Mouse (Mus musculus): ENCODE measurements around the gene Bnc2. TPM values are rescaled to one million over a fixed set of nuclear protein-coding genes. Genes with fewer than 3 reads are reported as not detected.

The Bnc2 gene
- polyA plus RNA-seq, 1 experiment from 2014 or later, result 1.6 TPM

DNA sequence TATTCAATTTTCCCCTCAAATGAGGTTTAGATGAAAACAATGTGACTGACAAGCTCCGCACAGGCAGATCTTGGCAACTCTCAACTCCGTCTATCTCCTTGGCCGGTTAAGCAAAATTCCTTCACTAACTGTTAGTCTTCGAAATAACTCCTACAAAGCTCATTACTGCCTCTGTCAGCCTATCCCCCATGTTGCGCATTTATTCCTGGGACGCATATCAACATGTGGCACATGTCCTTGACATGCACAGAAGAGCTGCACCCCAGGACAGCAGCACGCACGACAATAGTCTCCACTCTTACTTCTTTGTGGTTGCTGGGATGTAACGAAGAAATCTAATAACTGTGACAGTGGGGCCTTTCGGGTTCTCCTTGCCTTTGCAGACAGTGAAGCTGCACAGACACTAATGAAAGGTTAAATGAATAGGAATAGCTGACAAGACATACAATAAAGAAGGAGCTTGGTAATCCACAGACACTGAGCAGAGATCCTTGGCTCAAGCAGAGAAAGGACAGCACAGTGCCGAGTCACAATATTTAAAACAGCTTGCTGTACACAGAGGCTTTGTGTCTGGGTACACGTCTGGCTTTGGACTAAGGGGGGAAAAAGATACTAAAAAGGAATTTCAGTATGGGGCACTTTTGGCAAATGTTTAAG lies 6.0 kb downstream of the Bnc2 start:
- Histone ChIP-seq H3K9ac (no peak overlapping the region), H3K4me2 (no peak overlapping the region), H3K9me3 (replicated peaks) (no peaks in the 10 kb centered on the region), H3K4me1 (replicated peaks) (peaks cover 2% of the 10 kb centered on the region), H3K36me3 (no peaks in the 10 kb centered on the region), H3K27me3 (replicated peaks) (peaks cover 36% of the 10 kb centered on the region), H3K4me3 (no peak overlapping the region), H3K27ac (ENCODE audit: poor library complexity, severe bottlenecking) (no peak overlapping the region)
- ATAC-seq (ENCODE audit: insufficient number of reproducible peaks, low FRiP score), result no peak
- 66% methylated on average over 12 of the region's 12 CpGs for WGBS

DNA sequence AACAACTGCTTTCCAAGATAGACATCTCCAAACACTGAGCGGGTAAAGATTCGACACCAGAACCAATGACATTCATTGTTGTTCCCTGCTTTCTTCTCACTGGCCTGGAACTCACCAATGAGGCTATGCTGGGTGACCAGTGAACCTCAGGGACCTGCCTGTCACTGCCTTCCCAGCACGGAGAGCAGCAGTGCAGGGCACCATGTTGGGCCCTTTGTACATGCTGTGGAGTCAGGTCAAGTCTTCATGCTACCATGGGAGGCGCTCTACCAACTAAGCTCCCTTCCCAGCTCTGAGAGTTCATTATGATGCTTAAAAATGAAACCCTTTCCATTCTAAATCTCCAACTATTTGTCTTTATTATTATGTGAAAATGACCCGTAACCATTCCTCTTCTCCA lies 6.8 kb downstream of the Bnc2 start:
- H3K9ac ChIP-seq, result no peak overlapping the region
- 79% methylated on average over 5 of the region's 5 CpGs for WGBS
- H3K4me3 ChIP-seq, result no peak overlapping the region
- no peaks in the 10 kb centered on the region for H3K9me3 ChIP-seq (replicated peaks)
- H3K4me1 ChIP-seq (replicated peaks), result no peaks in the 10 kb centered on the region; the same call in 1 of the 2 replicates
- ATAC-seq (ENCODE audit: insufficient number of reproducible peaks, low FRiP score), result no peak
- no peak overlapping the region for H3K4me2 ChIP-seq
- no peaks in the 10 kb centered on the region for H3K36me3 ChIP-seq
- H3K27ac ChIP-seq (ENCODE audit: poor library complexity, severe bottlenecking), result no peak overlapping the region
- peaks cover 28% of the 10 kb centered on the region for H3K27me3 ChIP-seq (replicated peaks)

DNA sequence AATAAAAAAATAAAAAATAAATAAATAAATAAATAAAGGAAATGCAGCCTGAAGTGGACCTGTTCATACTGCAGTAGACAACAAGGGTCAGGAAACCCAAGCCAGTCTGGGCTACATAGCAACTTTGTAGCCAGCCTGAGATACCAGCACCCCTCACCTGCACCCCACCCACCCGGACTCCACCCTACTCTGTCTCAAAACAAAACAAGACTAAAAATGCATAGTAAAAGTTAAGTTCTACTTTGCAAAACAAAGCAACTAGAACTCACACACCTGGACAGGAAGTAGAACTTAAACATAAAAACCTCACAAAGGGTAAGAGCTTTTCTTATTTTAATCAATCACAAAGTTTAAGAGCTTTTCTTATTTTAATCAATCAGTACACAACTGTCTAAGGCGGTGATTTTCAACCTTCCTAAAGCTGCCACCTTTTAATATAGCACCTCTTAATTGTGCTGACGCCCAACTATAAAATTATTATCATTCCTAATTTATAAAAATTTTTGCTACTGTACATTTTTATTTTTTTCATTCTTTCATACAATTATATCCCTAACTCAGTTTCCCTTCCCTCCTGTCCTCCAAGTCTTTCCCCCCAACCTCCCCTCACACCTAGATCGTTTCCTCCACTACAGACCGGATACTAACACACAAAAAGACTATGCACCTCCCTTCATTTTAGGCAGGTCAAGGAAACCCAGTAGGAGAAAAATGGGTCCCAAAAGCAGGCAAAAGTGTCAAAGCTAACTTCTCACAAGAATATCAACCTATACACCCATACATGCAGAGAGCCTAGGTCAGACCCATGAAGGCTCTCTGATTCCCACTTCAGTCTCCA lies 12.6 kb downstream of the Bnc2 start:
- Histone ChIP-seq H3K9me3 (replicated peaks) (no peaks in the 10 kb centered on the region), H3K4me2 (no peak overlapping the region), H3K27me3 (replicated peaks) (no peaks in the 10 kb centered on the region), H3K27ac (ENCODE audit: poor library complexity, severe bottlenecking) (no peak overlapping the region), H3K4me1 (replicated peaks) (no peaks in the 10 kb centered on the region), H3K9ac (no peak overlapping the region), H3K4me3 (no peak overlapping the region), H3K36me3 (no peaks in the 10 kb centered on the region)
- 83% methylated on average over 5 of the region's 5 CpGs for WGBS
- no peak for ATAC-seq (ENCODE audit: insufficient number of reproducible peaks, low FRiP score)

DNA sequence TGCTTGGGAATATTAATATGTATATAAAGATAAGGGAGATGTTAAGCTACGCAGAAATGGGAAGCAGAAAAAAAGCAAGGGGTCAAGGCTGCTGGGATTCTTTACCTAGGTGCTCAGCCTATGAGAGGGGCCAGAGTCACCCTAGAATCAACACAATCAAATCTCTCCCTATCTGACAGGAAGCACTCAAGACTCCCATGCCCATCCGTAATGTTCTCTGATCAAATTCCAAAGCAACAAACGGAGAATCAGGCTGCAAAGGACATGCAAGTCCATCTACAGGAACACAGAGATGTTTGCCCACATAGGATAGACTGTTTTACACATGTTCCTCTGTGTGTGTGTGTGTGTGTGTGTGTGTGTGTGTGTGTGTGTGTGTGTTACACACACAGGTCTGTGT lies 13.7 kb downstream of the Bnc2 start:
- H3K9ac ChIP-seq, result no peak overlapping the region
- no peak overlapping the region for H3K4me3 ChIP-seq
- H3K36me3 ChIP-seq, result no peaks in the 10 kb centered on the region
- WGBS, result 54% methylated on average over 3 of the region's 3 CpGs
- H3K4me2 ChIP-seq, result no peak overlapping the region
- no peak overlapping the region for H3K27ac ChIP-seq (ENCODE audit: poor library complexity, severe bottlenecking)
- H3K4me1 ChIP-seq (replicated peaks), result no peaks in the 10 kb centered on the region
- H3K27me3 ChIP-seq (replicated peaks), result no peaks in the 10 kb centered on the region
- no peak for ATAC-seq (ENCODE audit: insufficient number of reproducible peaks, low FRiP score)
- H3K9me3 ChIP-seq (replicated peaks), result no peaks in the 10 kb centered on the region

DNA sequence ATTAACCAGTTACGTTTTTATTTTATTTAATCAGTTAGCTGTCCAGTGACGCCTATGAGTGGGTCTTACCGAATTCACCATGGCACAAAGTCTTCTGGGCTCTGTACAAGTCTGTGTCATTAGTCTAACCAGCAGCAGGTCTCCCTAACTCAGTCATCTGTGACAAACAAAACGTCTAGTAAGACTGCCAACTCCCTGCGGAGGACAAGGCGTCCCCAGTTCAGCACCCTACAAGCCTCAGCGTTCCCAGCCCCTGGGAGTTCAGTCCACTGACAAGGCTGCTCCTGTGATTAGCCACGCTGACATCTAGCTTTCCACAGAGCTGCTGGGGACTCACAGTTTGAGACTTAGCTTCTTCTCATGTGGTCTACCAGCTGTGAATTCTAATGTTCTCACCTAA lies 23.3 kb downstream of the Bnc2 start:
- H3K9me3 ChIP-seq (replicated peaks), result no peaks in the 10 kb centered on the region
- no peak for ATAC-seq (ENCODE audit: insufficient number of reproducible peaks, low FRiP score)
- H3K4me1 ChIP-seq (replicated peaks), result no peaks in the 10 kb centered on the region
- H3K27me3 ChIP-seq (replicated peaks), result no peaks in the 10 kb centered on the region
- 57% methylated on average over 8 of the region's 8 CpGs for WGBS
- no peak overlapping the region for H3K4me3 ChIP-seq
- no peak overlapping the region for H3K27ac ChIP-seq (ENCODE audit: poor library complexity, severe bottlenecking)
- H3K9ac ChIP-seq, result no peak overlapping the region
- no peak overlapping the region for H3K4me2 ChIP-seq
- H3K36me3 ChIP-seq, result no peaks in the 10 kb centered on the region

DNA sequence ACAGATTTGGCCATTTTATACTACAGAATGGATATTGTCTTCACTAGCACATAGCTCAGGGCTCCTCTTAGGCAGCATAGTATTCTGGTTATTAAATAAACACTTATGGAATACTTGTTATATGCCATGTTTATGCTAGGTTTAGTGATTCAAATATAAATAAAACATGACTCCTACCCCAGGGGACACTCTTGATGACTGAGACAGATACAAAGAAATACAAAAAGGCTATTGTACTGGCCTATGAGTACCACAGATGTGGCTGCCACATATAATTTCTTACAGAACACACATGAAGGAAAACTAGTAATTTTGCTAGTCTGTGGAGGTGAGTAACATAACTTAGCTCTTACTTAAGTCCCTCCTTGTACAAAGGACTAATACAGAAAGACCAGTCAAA lies 28.5 kb downstream of the Bnc2 start:
- Histone ChIP-seq H3K4me2 (no peak overlapping the region), H3K27ac (ENCODE audit: poor library complexity, severe bottlenecking) (no peak overlapping the region)
- no peak for ATAC-seq (ENCODE audit: insufficient number of reproducible peaks, low FRiP score)

DNA sequence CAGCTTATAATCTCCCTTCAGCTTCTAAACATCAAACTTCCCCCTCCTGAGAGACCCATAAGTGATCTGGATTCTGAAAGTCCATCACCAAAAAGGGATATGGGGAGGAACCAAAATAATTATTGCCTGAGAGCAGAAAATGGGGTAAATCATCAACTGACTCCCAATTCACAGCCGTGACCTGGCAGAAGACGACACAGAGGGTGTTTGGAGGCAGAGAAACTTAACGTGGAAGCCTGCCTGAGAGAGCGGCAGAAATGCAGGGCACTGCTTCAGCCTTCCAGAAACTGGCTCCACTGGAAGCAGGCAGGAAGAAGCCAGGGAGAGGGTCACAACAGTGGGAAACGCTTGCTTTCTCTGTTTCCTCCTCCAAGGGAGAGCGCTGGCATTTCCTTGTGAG lies 35.9 kb downstream of the Bnc2 start:
- Histone ChIP-seq H3K27ac (ENCODE audit: poor library complexity, severe bottlenecking) (no peak overlapping the region), H3K36me3 (no peaks in the 10 kb centered on the region), H3K27me3 (replicated peaks) (no peaks in the 10 kb centered on the region), H3K9ac (no peak overlapping the region), H3K4me3 (no peak overlapping the region), H3K4me2 (no peak overlapping the region), H3K9me3 (replicated peaks) (no peaks in the 10 kb centered on the region), H3K4me1 (replicated peaks) (peaks cover 10% of the 10 kb centered on the region; the same call in 1 of the 2 replicates)
- no peak for ATAC-seq (ENCODE audit: insufficient number of reproducible peaks, low FRiP score)
- WGBS, result 61% methylated on average over 6 of the region's 6 CpGs

More for the DNA sequence above, 28.5 kb downstream of the Bnc2 start:
- Histone ChIP-seq H3K9me3 (replicated peaks) (no peaks in the 10 kb centered on the region), H3K36me3 (no peaks in the 10 kb centered on the region), H3K4me3 (no peak overlapping the region), H3K4me1 (replicated peaks) (no peaks in the 10 kb centered on the region), H3K27me3 (replicated peaks) (no peaks in the 10 kb centered on the region), H3K9ac (no peak overlapping the region)

DNA sequence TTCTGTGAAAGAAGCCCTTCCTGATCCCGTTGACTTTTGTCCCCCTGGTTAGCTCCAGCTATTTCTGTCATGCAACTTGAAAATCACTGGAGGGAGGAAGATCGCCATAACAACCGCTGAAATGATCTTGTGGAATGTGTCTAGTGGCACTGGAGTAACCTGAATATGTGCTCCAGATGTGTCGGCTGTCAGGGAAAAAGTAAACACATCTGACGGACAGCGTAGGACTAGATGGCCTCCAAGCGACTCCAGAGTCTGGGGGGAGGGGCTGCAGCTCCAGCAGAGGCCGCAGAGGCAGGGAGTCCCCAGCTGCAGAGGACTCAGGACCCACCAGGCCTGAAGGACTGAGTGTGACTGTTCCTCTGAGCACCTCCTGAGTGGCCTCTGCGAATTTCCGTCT lies 37.4 kb downstream of the Bnc2 start:
- WGBS, result 1% methylated on average over 10 of the region's 10 CpGs
- Histone ChIP-seq H3K9ac (peak overlapping the region; percentile 22; the same call in 1 of the 2 replicates), H3K4me2 (peak overlapping the region; percentile 66), H3K27me3 (replicated peaks) (no peaks in the 10 kb centered on the region), H3K9me3 (replicated peaks) (no peaks in the 10 kb centered on the region), H3K36me3 (no peaks in the 10 kb centered on the region), H3K4me1 (replicated peaks) (peaks cover 10% of the 10 kb centered on the region; the same call in 1 of the 2 replicates), H3K27ac (ENCODE audit: poor library complexity, severe bottlenecking) (0 out of 2 replicates have a peak overlapping the region, but pooled peaks have one; percentile 27), H3K4me3 (peak overlapping the region; percentile 34)
- peak; percentile 42; the same call in 1 of the 2 replicates for ATAC-seq (ENCODE audit: insufficient number of reproducible peaks, low FRiP score)

DNA sequence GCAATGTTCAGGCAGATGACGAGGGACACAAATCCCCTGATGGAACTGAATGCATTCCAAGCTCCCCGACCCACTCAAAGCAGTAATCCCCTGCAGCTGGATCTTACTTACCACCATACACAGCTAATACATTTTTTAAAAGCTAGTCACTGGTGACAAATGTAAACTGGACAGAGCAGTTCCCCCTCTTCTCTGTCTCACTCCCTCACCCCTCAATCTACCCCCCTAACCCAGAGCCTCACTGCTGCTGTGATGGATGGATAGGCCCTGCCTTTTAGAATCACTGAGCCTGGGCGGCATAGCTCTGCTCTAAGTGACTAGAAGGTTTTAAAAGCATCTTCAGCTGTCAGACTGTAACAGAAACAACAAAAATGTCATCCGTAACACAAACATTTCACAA lies 40.3 kb downstream of the Bnc2 start:
- no peaks in the 10 kb centered on the region for H3K27me3 ChIP-seq (replicated peaks)
- no peak for ATAC-seq (ENCODE audit: insufficient number of reproducible peaks, low FRiP score)
- WGBS, result 50% methylated on average over 4 of the region's 4 CpGs
- H3K4me3 ChIP-seq, result no peak overlapping the region
- no peak overlapping the region for H3K27ac ChIP-seq (ENCODE audit: poor library complexity, severe bottlenecking)
- no peaks in the 10 kb centered on the region for H3K9me3 ChIP-seq (replicated peaks)
- peaks cover 10% of the 10 kb centered on the region; the same call in 1 of the 2 replicates for H3K4me1 ChIP-seq (replicated peaks)
- H3K4me2 ChIP-seq, result no peak overlapping the region
- H3K9ac ChIP-seq, result no peak overlapping the region
- H3K36me3 ChIP-seq, result no peaks in the 10 kb centered on the region

DNA sequence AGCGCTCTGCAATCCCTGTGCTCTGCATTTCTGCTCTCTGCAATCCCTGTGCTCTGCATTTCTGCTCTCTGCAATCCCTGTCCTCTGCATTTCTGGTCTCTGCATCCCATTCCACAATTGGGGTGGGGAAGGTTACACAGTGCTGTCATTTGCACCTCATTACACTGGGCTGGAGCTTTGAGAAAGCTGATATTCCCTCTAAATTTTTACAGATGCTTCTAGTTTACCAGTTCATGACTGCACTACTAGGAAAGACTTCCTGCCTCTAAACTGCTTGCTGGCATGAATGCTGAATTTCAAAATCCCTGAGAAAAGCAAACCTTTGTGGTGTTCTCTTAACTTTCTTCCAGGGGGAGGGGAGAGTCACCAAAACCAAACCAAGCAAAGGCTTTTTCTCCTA lies 41.1 kb downstream of the Bnc2 start:
- Histone ChIP-seq H3K27me3 (replicated peaks) (no peaks in the 10 kb centered on the region), H3K9ac (no peak overlapping the region), H3K9me3 (replicated peaks) (no peaks in the 10 kb centered on the region), H3K4me1 (replicated peaks) (peaks cover 10% of the 10 kb centered on the region; the same call in 1 of the 2 replicates), H3K36me3 (no peaks in the 10 kb centered on the region), H3K4me2 (no peak overlapping the region), H3K4me3 (no peak overlapping the region), H3K27ac (ENCODE audit: poor library complexity, severe bottlenecking) (no peak overlapping the region)
- WGBS, result 88% methylated on average over 1 of the region's 1 CpGs
- no peak for ATAC-seq (ENCODE audit: insufficient number of reproducible peaks, low FRiP score)

DNA sequence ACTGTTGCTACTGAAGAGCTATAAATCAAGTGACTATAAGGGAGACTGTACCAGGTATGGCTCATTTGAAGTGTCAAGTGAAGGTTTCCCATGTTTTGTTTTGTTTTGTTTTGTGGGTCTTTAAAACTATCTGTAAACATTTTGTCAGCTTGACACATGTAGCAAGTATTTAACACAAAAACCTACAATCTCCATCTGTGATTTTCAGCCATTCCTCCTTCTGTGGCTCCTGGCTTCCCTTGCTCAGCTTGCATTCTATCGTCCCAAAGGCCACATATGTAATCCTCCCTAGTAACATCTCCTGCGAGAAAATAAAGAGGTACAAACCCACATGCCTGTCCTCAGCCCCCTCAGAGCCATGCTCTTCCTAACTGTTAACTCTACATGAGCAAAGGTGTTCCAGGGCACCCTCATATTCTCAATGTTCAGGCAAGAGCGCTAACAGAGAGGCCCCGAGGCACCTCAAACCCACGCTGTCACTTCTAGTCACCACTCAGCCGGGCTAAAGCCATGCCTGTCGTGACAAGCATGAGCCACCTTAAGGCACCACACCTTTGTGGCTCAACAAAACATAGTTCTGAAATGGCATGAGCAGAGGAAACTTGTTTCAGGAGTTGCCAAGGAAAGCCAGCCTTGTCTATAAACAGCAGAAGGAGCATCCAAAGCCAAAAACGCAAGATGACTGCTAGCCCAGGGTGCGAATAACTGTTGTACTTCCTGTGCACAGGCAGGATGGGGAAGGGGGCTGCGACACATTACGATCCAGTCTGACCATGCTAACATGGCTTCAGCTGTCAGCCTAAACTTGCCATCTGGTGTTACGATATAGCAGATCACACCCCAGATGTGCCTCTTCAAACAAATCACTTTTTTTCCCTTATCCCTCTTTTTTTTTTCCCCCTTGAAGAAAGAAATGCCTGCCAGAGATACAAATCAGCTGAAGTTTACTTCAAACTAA lies 42.0 kb downstream of the Bnc2 start:
- Histone ChIP-seq H3K4me3 (no peak overlapping the region), H3K4me1 (replicated peaks) (peaks cover 9% of the 10 kb centered on the region; the same call in 1 of the 2 replicates), H3K27me3 (replicated peaks) (no peaks in the 10 kb centered on the region), H3K9ac (no peak overlapping the region), H3K36me3 (no peaks in the 10 kb centered on the region), H3K9me3 (replicated peaks) (no peaks in the 10 kb centered on the region), H3K4me2 (no peak overlapping the region), H3K27ac (ENCODE audit: poor library complexity, severe bottlenecking) (no peak overlapping the region)
- WGBS, result 63% methylated on average over 12 of the region's 12 CpGs
- ATAC-seq (ENCODE audit: insufficient number of reproducible peaks, low FRiP score), result no peak

Data from heart, embryonic 12.5 days (tissue).